Mouse (Mus musculus): ENCODE measurements around the gene Nos2. TPM values are rescaled to one million over a fixed set of nuclear protein-coding genes. Genes with fewer than 3 reads are reported as not detected.

Nos2 gene
- 1 to 10 TPM in 1 of 2 experiments, under 1 TPM in 1; 0.64 to 1.4 TPM for total RNA-seq (2021)
- long read RNA-seq, experiment 1, partial matches to known transcripts: 0 of 3 reads
- long read RNA-seq, experiment 1, other reads (novel, unspliced or antisense): 0 of 3 reads
- long read RNA-seq, experiment 2, partial matches to known transcripts: 2 of 4 reads
- long read RNA-seq, experiment 2, other reads (novel, unspliced or antisense): 1 of 4 reads

DNA sequence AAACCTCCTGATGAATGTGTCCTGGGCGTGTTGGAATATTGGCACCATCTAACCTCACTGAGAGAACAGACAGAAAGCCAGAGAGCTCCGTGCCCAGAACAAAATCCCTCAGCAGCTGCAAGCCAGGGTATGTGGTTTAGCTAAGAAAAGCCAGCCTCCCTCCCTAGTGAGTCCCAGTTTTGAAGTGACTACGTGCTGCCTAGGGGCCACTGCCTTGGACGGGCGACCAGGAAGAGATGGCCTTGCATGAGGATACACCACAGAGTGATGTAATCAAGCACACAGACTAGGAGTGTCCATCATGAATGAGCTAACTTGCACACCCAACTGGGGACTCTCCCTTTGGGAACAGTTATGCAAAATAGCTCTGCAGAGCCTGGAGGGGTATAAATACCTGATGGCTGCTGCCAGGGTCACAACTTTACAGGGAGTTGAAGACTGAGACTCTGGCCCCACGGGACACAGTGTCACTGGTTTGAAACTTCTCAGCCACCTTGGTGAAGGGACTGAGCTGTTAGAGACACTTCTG, at the start of gene Nos2:
Gene Nos2, plus strand, starts transcription at position 377 of the 529 bp plus-strand sequence.
- peak; percentile 24 for DNase-seq
- no peak within 1 kb of the TSS for H3K27ac ChIP-seq
- no peak for TF ChIP-seq CTCF (IDR thresholded peaks at IDR 0.05)
- H3K4me3 ChIP-seq: no peak within 1 kb of the TSS
- intact Hi-C loops (cut with DNase I): loop anchor here (10.0 kb wide), 1 partner anchor 356 kb away; no protein-coding TSS in a partner anchor

GRCm38 (mm10) chr11:78870891-78871290, 49.7 kb upstream of the Nos2 start:
- no peak for DNase-seq
- TF ChIP-seq CTCF (IDR thresholded peaks at IDR 0.05): no peak
- H3K4me3 ChIP-seq: no peak overlapping the region
- intact Hi-C loops (cut with DNase I): no loop called here
- no peak overlapping the region for H3K27ac ChIP-seq

- TF ChIP-seq CTCF (IDR thresholded peaks at IDR 0.05): no peak
- H3K4me3 ChIP-seq: no peak overlapping the region
- DNase-seq: no peak
These were observed 47.8 kb upstream of the Nos2 start for GRCm38 (mm10) chr11:78872782-78873181.

GRCm38 (mm10) chr11:78879727-78880126, 40.9 kb upstream of the Nos2 start:
- no peak overlapping the region for H3K4me3 ChIP-seq
- intact Hi-C loops (cut with DNase I): no loop called here
- H3K27ac ChIP-seq: no peak overlapping the region
- no peak for TF ChIP-seq CTCF (IDR thresholded peaks at IDR 0.05)
- no peak for DNase-seq

More at GRCm38 (mm10) chr11:78872782-78873181, 47.8 kb upstream of the Nos2 start:
- H3K27ac ChIP-seq: no peak overlapping the region
- intact Hi-C loops (cut with DNase I): no loop called here

- intact Hi-C loops (cut with DNase I): no loop called here
- no peak for DNase-seq
- peak overlapping the region; percentile 26 for H3K4me3 ChIP-seq
These were observed 33.9 kb upstream of the Nos2 start for GRCm38 (mm10) chr11:78886693-78887092.

DNA sequence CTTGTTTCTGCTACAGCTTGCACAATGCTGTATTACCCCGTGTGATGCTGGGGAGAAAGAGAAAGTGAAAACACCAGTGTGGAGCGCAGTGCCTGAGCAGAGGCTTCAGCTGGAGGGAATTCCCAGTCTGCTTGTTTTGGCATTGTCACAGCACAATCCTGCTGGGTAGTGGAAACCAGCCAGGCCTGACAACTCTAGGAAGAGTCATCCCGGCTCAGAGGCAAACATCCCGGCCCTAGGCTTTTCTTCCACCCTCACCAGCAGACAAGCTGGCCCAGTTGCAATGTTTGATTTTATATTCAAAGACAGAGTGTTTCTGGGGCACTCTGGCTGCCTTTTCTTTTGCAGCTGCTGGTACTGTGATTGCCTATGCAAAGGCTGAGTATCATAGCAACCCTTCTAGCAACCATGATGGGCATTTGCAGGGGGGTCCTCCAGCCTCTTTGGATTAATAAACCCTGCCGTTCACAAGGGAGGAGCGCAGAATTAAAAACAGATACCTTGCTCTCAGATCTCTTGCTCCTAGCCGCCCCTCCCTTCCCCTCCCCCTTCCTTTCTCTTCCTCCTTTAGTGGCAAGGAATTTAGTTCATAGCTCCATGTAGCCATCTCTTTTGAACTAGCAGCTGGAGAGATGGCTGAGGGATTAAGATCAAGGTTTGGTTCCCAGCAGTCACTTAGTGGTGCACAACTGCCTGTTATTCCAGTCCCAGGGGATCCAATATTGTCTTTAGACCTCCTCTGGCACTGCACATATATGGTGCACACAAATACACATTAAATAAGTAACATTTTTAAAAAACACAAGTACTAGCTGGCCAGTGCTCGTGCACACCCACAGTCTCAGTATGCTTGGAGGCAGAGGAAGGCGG, 33.2 kb upstream of the Nos2 start:
- DNase-seq: peak; percentile 78
- TF ChIP-seq CTCF (IDR thresholded peaks at IDR 0.05): no peak
- Histone ChIP-seq H3K27ac (peak overlapping the region; percentile 41), H3K4me3 (peak overlapping the region; percentile 26)
- intact Hi-C loops (cut with DNase I): no loop called here

More at GRCm38 (mm10) chr11:78886693-78887092, 33.9 kb upstream of the Nos2 start:
- H3K27ac ChIP-seq: peak overlapping the region; percentile 56
- no peak for TF ChIP-seq CTCF (IDR thresholded peaks at IDR 0.05)

GRCm38 (mm10) chr11:78889156-78889555, 31.4 kb upstream of the Nos2 start:
- H3K4me3 ChIP-seq: no peak overlapping the region
- DNase-seq: no peak
- H3K27ac ChIP-seq: no peak overlapping the region
- intact Hi-C loops (cut with DNase I): no loop called here
- no peak for TF ChIP-seq CTCF (IDR thresholded peaks at IDR 0.05)

- peak; percentile 28 for DNase-seq
- Histone ChIP-seq H3K4me3 (no peak overlapping the region), H3K27ac (no peak overlapping the region)
- TF ChIP-seq CTCF (IDR thresholded peaks at IDR 0.05): peak; percentile 71
- intact Hi-C loops (cut with DNase I): no loop called here
These were observed 24.0 kb upstream of the Nos2 start for GRCm38 (mm10) chr11:78896357-78897123.

DNA sequence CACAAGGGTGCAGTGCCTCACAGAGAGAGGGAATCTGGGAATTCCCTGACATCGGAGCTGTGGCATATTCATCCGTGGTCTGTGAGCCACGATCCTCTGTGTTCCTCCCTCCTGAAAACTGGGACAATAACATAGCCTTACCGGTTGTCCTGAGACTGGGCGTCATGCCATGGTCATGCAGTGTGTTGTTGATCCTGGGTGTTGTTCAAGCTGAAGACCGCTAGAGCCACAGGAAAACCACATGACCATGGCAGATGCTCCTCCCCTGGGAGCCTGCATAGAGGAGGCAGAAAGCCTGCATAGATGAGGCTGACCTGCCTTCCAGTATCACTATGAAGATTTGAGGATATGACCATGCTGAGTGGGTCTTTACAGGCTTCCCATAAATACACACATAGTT, 5.1 kb upstream of the Nos2 start:
- H3K27ac ChIP-seq: no peak overlapping the region
- no peak for DNase-seq
- intact Hi-C loops (cut with DNase I): no loop called here
- no peak for TF ChIP-seq CTCF (IDR thresholded peaks at IDR 0.05)
- no peak overlapping the region for H3K4me3 ChIP-seq

- no peak for DNase-seq
- no peak overlapping the region for H3K4me3 ChIP-seq
- intact Hi-C loops (cut with DNase I): no loop called here
- no peak overlapping the region for H3K27ac ChIP-seq
- no peak for TF ChIP-seq CTCF (IDR thresholded peaks at IDR 0.05)
These were observed 4.2 kb upstream of the Nos2 start for GRCm38 (mm10) chr11:78916410-78916809.

DNA sequence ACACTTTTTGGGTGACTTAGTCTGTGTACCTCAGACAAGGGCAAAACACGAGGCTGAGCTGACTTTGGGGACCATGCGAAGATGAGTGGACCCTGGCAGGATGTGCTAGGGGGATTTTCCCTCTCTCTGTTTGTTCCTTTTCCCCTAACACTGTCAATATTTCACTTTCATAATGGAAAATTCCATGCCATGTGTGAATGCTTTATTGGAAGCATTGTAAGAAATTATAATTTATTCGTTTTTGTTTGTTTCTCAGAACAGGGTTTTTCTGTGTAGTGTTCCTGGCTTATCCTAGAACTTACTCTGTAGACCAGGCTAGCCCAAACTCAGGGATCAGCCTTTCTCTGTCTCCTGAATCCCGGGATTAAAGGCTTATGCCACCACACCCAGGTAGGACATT, 842 bp upstream of the Nos2 start:
- H3K27ac ChIP-seq: no peak overlapping the region
- intact Hi-C loops (cut with DNase I): loop anchor here (10.0 kb wide), 1 partner anchor 355 kb away; no protein-coding TSS in a partner anchor
- no peak for TF ChIP-seq CTCF (IDR thresholded peaks at IDR 0.05)

DNA sequence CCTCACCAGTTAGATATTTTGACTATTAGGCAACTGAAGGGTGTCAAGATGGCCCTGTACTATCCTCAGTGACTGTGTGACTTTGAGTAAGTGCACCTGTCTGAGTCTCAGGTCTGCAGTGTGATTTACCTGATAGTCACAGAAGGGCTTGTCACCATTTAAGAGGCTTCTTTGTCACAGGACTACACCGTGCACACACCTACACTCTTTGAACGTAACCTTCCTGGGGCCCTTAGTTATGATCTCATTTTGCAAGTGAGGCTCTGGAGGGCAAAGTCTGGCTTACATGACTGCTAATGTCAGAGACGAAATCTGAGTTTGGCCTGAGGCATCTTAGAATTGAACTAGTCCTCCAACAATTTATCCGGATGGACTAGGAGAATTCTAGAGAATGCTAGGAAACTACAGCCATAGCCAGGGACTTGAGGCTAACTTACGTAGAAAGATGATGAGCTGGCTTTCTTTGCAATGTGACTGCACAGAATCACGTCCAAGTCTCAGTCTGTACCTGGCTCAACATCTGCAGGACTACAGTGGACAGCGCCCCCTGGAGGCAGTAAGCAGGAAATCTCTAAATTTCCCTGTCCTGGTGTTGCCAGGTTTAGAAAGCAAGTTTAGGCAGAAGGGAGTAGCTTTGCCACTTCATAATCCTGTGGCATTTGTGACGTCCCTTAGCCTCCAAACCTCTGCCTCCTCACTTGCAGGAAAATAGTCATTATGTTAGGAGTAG, 2.3 kb downstream of the Nos2 start:
- peak; percentile 57 for DNase-seq
- H3K4me3 ChIP-seq: no peak overlapping the region
- no peak overlapping the region for H3K27ac ChIP-seq
- intact Hi-C loops (cut with DNase I): loop anchor here (2.0 to 10.0 kb wide), 2 partner anchors 66 to 358 kb away; no protein-coding TSS in a partner anchor
- peak; percentile 89; the same call in 1 of the 2 replicates for TF ChIP-seq CTCF (IDR thresholded peaks at IDR 0.05)

More for the DNA sequence above, 842 bp upstream of the Nos2 start:
- DNase-seq: no peak
- H3K4me3 ChIP-seq: no peak overlapping the region

Data from gastrocnemius, adult 2 months (tissue).